In genomic region chr1:166089739-166090138, GRCm38 (mm10) we compare ENCODE assay signal across 13 mouse cellular contexts. TPM values are rescaled to one million over a fixed set of nuclear protein-coding genes. Genes with fewer than 3 reads are reported as not detected.
DNase-seq lines count a peak whose midpoint lies in the region; ATAC-seq and TF ChIP-seq lines count a peak whose summit lies in the region.
"Had no signal": no experiment of that assay in that cellular context is flagged by ENCODE, and none has a peak within 500 bp of the region (broad histone marks: within the 10 kb centered on the region; RNA-seq: fewer than 3 reads in every experiment).

No protein-coding gene starts in this region.

- H3K4me1 ChIP-seq in hindbrain, embryonic 10.5 days (replicated peaks) = peaks cover 13% of the 10 kb centered on the region; the same call in 1 of the 2 replicates
- 0 out of 2 replicates have a peak, but pooled peaks cover 2% of the 10 kb centered on the region for H3K4me1 ChIP-seq in limb, embryonic 14.5 days (ENCODE audit: control insufficient read depth, insufficient read depth, low read length)
- H3K4me1 ChIP-seq in forebrain, embryonic 11.5 days (replicated peaks; ENCODE audit: control insufficient read depth, insufficient read depth, low read length) = peaks cover 3% of the 10 kb centered on the region; the same call in 1 of the 2 replicates

- H3K27ac ChIP-seq in hindbrain, embryonic 10.5 days = peak overlapping the region; percentile 35; the same call in 1 of the 2 replicates
- no peak overlapping the region for H3K27ac ChIP-seq in limb, embryonic 14.5 days (replicated peaks; ENCODE audit: low read depth, low read length)
- H3K27ac ChIP-seq in forebrain, embryonic 11.5 days (ENCODE audit: low read depth, low read length) = no peak overlapping the region
- H3K27ac ChIP-seq: forebrain, embryonic 12.5 days had no signal

- TF ChIP-seq POLR2A in limb, embryonic 14.5 days (IDR thresholded peaks at IDR 0.05; ENCODE audit: borderline replicate concordance, extremely low read depth, insufficient read depth, insufficient read length) = no peak

- H3K27me3 ChIP-seq in hindbrain, embryonic 10.5 days (ENCODE audit: insufficient read depth, poor library complexity, severe bottlenecking) = no peaks in the 10 kb centered on the region
- no peaks in the 10 kb centered on the region for H3K27me3 ChIP-seq in limb, embryonic 14.5 days (ENCODE audit: control insufficient read depth, insufficient read depth, low read length)
- no peaks in the 10 kb centered on the region for H3K27me3 ChIP-seq in forebrain, embryonic 11.5 days (ENCODE audit: control insufficient read depth, insufficient read depth, low read length)
- H3K27me3 ChIP-seq: forebrain, embryonic 12.5 days had no signal

- no peak overlapping the region for H3K4me3 ChIP-seq in hindbrain, embryonic 10.5 days
- H3K4me3 ChIP-seq in limb, embryonic 14.5 days (replicated peaks; ENCODE audit: low read length) = no peak overlapping the region
- no peak overlapping the region for H3K4me3 ChIP-seq in forebrain, embryonic 11.5 days (ENCODE audit: low read depth, low read length)
- H3K4me3 ChIP-seq: forebrain, embryonic 12.5 days had no signal

- ATAC-seq in limb, embryonic 14.5 days (ENCODE audit: low FRiP score, low read depth) = peak; percentile 57; the same call in 1 of the 2 replicates
- ATAC-seq in forebrain, embryonic 11.5 days (replicated peaks; ENCODE audit: low FRiP score) = no peak

- 61% methylated on average over 4 of the region's 4 CpGs for WGBS in hindbrain, embryonic 10.5 days
- WGBS in limb, embryonic 14.5 days = 17% methylated on average over 4 of the region's 4 CpGs
- 80% methylated on average over 4 of the region's 4 CpGs for WGBS in forebrain, embryonic 11.5 days

- H3K36me3 ChIP-seq in hindbrain, embryonic 10.5 days = no peaks in the 10 kb centered on the region
- no peaks in the 10 kb centered on the region for H3K36me3 ChIP-seq in limb, embryonic 14.5 days (ENCODE audit: control insufficient read depth, insufficient read depth, low read length)
- no peaks in the 10 kb centered on the region for H3K36me3 ChIP-seq in forebrain, embryonic 11.5 days (ENCODE audit: control insufficient read depth, insufficient read depth, low read length)
- H3K36me3 ChIP-seq: forebrain, embryonic 12.5 days had no signal

- intact Hi-C loops in left cerebral cortex, postnatal 10 days (cut with DNase I) = no loop called here

- H3K9ac ChIP-seq in limb, embryonic 14.5 days (ENCODE audit: low read depth, low read length, severe bottlenecking) = no peak overlapping the region
- H3K9ac ChIP-seq in forebrain, embryonic 11.5 days (ENCODE audit: low read length) = no peak overlapping the region
- H3K9ac ChIP-seq: forebrain, embryonic 12.5 days had no signal

- no peaks in the 10 kb centered on the region for H3K9me3 ChIP-seq in hindbrain, embryonic 10.5 days
- H3K9me3 ChIP-seq in limb, embryonic 14.5 days (ENCODE audit: control insufficient read depth, low read length) = no peaks in the 10 kb centered on the region
- H3K9me3 ChIP-seq in forebrain, embryonic 11.5 days (ENCODE audit: control insufficient read depth, low read length) = no peaks in the 10 kb centered on the region
- H3K9me3 ChIP-seq: forebrain, embryonic 12.5 days had no signal

- peak; percentile 18 for DNase-seq in adrenal gland, adult 2 months
- no peak for DNase-seq in adrenal gland, postnatal 10 days
- peak; percentile 35 for DNase-seq in 3T3-L1 (ENCODE audit: low read depth, low spot score)
- DNase-seq in hindbrain, embryonic 10.5 days (ENCODE audit: low spot score) = peak; percentile 5
- no peak for DNase-seq in limb, embryonic 14.5 days (ENCODE audit: low spot score)
- no peak for DNase-seq in forebrain, embryonic 11.5 days (ENCODE audit: low spot score)
- no peak for DNase-seq in testis, postnatal 14 days (ENCODE audit: low spot score)
- DNase-seq in left cerebral cortex, postnatal 10 days (ENCODE audit: extremely low spot score in 1 of 2, low spot score in 2 of 2) = no peak
- DNase-seq: kidney, postnatal 4 days; thymus, postnatal 25 days had no signal

- no peak overlapping the region for H3K4me2 ChIP-seq in limb, embryonic 14.5 days (replicated peaks; ENCODE audit: low read depth, low read length, severe bottlenecking)
- H3K4me2 ChIP-seq in forebrain, embryonic 11.5 days (ENCODE audit: low read depth, low read length, severe bottlenecking) = no peak overlapping the region
- H3K4me2 ChIP-seq: forebrain, embryonic 12.5 days had no signal

RNA-seq across cellular contexts. Expression of gene Dusp27, which starts 38.0 kb away (rescaled TPM):
- total RNA-seq in adrenal gland, adult 2 months (2021) = under 1 TPM; 0.07 to 0.12 TPM
- 0.03 and 0.10 TPM in 2 replicates for polyA plus RNA-seq in adrenal gland, adult 2 months (2012; rRNA removed)
- total RNA-seq in adrenal gland, postnatal 10 days (2021) = 1 to 10 TPM; 2.0 to 7.0 TPM
- 2.5 and 3.0 TPM in 2 replicates for polyA plus RNA-seq in hindbrain, embryonic 10.5 days (2016; fragmentation: Nextera tagmentation; extraction: Ambion mirVana)
- 2.6 and 3.6 TPM in 2 replicates for polyA plus RNA-seq in limb, embryonic 14.5 days (2012; rRNA removed)
- 4.8 and 6.4 TPM in 2 replicates for polyA plus RNA-seq in limb, embryonic 14.5 days (2014; fragmentation: Nextera tagmentation; extraction: Ambion mirVana)
- 1.8 and 2.2 TPM in 2 replicates for polyA plus RNA-seq in forebrain, embryonic 11.5 days (2014; fragmentation: Nextera tagmentation; extraction: Ambion mirVana)
- total RNA-seq in left cerebral cortex, postnatal 10 days (2021) = under 1 TPM; 0.45 to 0.54 TPM
- total RNA-seq: hematopoietic stem cell, adult 5-6 weeks; neutrophil, adult 5-6 weeks had no signal

RNA-seq across cellular contexts. Expression of gene Gpa33, which starts 40.3 kb away (rescaled TPM):
- under 1 TPM; 0.20 to 0.38 TPM for total RNA-seq in adrenal gland, adult 2 months (2021)
- polyA plus RNA-seq in adrenal gland, adult 2 months (2012; rRNA removed) = 0.66 and 0.78 TPM in 2 replicates
- total RNA-seq in adrenal gland, postnatal 10 days (2021) = under 1 TPM in 1 of 2 experiments, not detected in 1; 0.18 TPM
- 0.16 and 0.22 TPM in 2 replicates for polyA plus RNA-seq in hindbrain, embryonic 10.5 days (2016; fragmentation: Nextera tagmentation; extraction: Ambion mirVana)
- 0.96 and 1.2 TPM in 2 replicates for polyA plus RNA-seq in limb, embryonic 14.5 days (2012; rRNA removed)
- polyA plus RNA-seq in limb, embryonic 14.5 days (2014; fragmentation: Nextera tagmentation; extraction: Ambion mirVana) = 1.1 and 1.2 TPM in 2 replicates
- 0.12 and 0.20 TPM in 2 replicates for polyA plus RNA-seq in forebrain, embryonic 11.5 days (2014; fragmentation: Nextera tagmentation; extraction: Ambion mirVana)
- not detected for total RNA-seq in left cerebral cortex, postnatal 10 days (2021)
- total RNA-seq: hematopoietic stem cell, adult 5-6 weeks; neutrophil, adult 5-6 weeks had no signal
- polyA plus RNA-seq: forebrain, embryonic 12.5 days had no signal

Comparison
In these comparisons a context has a peak if more than half of its experiments do, and no peak if none do; other contexts are left out.
1. DNase-seq: peak in adrenal gland, adult 2 months (single experiment), 3T3-L1 (single experiment) and hindbrain, embryonic 10.5 days (single experiment); none in adrenal gland, postnatal 10 days (single experiment), limb, embryonic 14.5 days (single experiment), forebrain, embryonic 11.5 days (single experiment), testis, postnatal 14 days (single experiment) and left cerebral cortex, postnatal 10 days (0 of 2).